Mouse (Mus musculus) liver, postnatal 0 days (tissue): ENCODE measurements around the gene 1810013L24Rik.

Experiments used
- CTCF ChIP-seq: sonication (generic); IDR thresholded peaks from 2 replicates; pipeline ENCODE4 v1.5.1; 2016; ENCODE audit warnings: antibody characterized with exemption, low read depth
- EP300 ChIP-seq: IDR thresholded peaks from 2 replicates; pipeline ENCODE4 v1.6.1; 2016; ENCODE audit warnings: antibody characterized with exemption, low read depth, mild to moderate bottlenecking

- no peak for TF ChIP-seq CTCF
- no peak for TF ChIP-seq EP300
Observed at GRCm38 (mm10) chr16:8880076-8880475, 50.2 kb downstream of the 1810013L24Rik start.
